Mouse (Mus musculus): Measurements from ENCODE around the gene Zmym3.

The Zmym3 gene

GRCm38 (mm10) chrX:101420700-101421095 lies at the start of gene Zmym3:
Gene Zmym3, minus strand, starts transcription at chrX:101420849.
- peak; percentile 45 for DNase-seq (ENCODE audit: low spot score)

GRCm38 (mm10) chrX:101451591-101451990 lies 30.9 kb upstream of the Zmym3 start:
- no peak for DNase-seq (ENCODE audit: low spot score)

- DNase-seq (ENCODE audit: low spot score), result peak; percentile 21
These were observed 30.5 kb upstream of the Zmym3 start for GRCm38 (mm10) chrX:101451147-101451546.

- DNase-seq (ENCODE audit: low spot score), result no peak
These were observed 28.3 kb upstream of the Zmym3 start, which contains the start of gene Itgb1bp2 for GRCm38 (mm10) chrX:101448886-101449475. Gene Itgb1bp2, plus strand, starts transcription at chrX:101449088.

- DNase-seq (ENCODE audit: low spot score), result peak; percentile 49
These were observed 9.3 kb upstream of the Zmym3 start for GRCm38 (mm10) chrX:101429976-101430375.

GRCm38 (mm10) chrX:101429142-101429949 lies 8.7 kb upstream of the Zmym3 start, which contains the start of gene Nono:
Gene Nono, plus strand, starts transcription at chrX:101429318.
- peak; percentile 97 for DNase-seq (ENCODE audit: low spot score)

GRCm38 (mm10) chrX:101428785-101429141 lies 8.1 kb upstream of the Zmym3 start:
- no peak for DNase-seq (ENCODE audit: low spot score)

GRCm38 (mm10) chrX:101427774-101428173 lies 7.1 kb upstream of the Zmym3 start:
- peak; percentile 45 for DNase-seq (ENCODE audit: low spot score)

GRCm38 (mm10) chrX:101423462-101423861 lies 2.8 kb upstream of the Zmym3 start:
- DNase-seq (ENCODE audit: low spot score), result peak; percentile 12

GRCm38 (mm10) chrX:101419725-101420699 lies 637 bp downstream of the Zmym3 start:
- peak; percentile 81 for DNase-seq (ENCODE audit: low spot score)

- DNase-seq (ENCODE audit: low spot score), result peak; percentile 44
These were observed 1.5 kb downstream of the Zmym3 start for GRCm38 (mm10) chrX:101418946-101419724.

GRCm38 (mm10) chrX:101396459-101396858 lies 24.2 kb downstream of the Zmym3 start:
- DNase-seq (ENCODE audit: low spot score), result no peak

GRCm38 (mm10) chrX:101394341-101394740 lies 26.3 kb downstream of the Zmym3 start:
- no peak for DNase-seq (ENCODE audit: low spot score)

- no peak for DNase-seq (ENCODE audit: low spot score)
These were observed 31.6 kb downstream of the Zmym3 start for GRCm38 (mm10) chrX:101388866-101389537.

GRCm38 (mm10) chrX:101386222-101386621 lies 34.4 kb downstream of the Zmym3 start:
- DNase-seq (ENCODE audit: low spot score), result no peak

GRCm38 (mm10) chrX:101384439-101385137 lies 36.1 kb downstream of the Zmym3 start:
- no peak for DNase-seq (ENCODE audit: low spot score)

- DNase-seq (ENCODE audit: low spot score), result no peak
These were observed 37.2 kb downstream of the Zmym3 start for GRCm38 (mm10) chrX:101383455-101383854.

GRCm38 (mm10) chrX:101379744-101380143 lies 40.9 kb downstream of the Zmym3 start:
- no peak for DNase-seq (ENCODE audit: low spot score)

GRCm38 (mm10) chrX:101377076-101377475 lies 43.6 kb downstream of the Zmym3 start:
- no peak for DNase-seq (ENCODE audit: low spot score)
